Mouse (Mus musculus): ENCODE data around the gene Fkbp6. TPM values are rescaled to one million over a fixed set of nuclear protein-coding genes. Genes with fewer than 3 reads are reported as not detected.

Fkbp6 gene
- polyA plus RNA-seq, 1 experiment from 2014 or later, result not detected

DNA sequence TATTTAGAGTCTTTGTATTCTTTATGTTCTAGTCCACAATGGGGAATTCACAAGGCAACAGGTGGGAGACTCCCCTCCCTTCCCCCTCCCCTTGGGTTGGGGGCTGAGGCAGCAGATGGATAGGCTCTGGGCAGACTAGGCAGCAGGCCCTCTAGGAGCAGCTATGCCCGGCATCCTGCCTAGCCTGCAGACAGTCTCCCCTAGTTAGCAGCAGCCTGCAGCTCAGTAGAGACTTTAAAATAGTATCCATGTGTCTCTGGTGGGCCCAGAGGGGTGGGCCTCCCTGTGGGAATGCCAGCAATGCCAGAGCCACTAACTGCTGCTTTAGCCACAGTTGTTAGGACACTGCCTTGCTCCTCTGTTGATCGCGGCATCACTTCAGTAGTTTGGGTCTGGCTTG is 107.2 kb downstream of the Fkbp6 start:
- WGBS, result 91% methylated on average over 3 of the region's 3 CpGs
- Histone ChIP-seq H3K4me2 (no peak overlapping the region), H3K9me3 (ENCODE audit: control insufficient read depth, low read length) (no peaks in the 10 kb centered on the region), H3K27me3 (ENCODE audit: control insufficient read depth, insufficient read depth, low read length) (no peaks in the 10 kb centered on the region), H3K4me3 (ENCODE audit: low read depth, low read length) (no peak overlapping the region), H3K27ac (ENCODE audit: low read depth, low read length) (no peak overlapping the region), H3K4me1 (ENCODE audit: control insufficient read depth, insufficient read depth, low read length) (peaks cover 4% of the 10 kb centered on the region), H3K9ac (ENCODE audit: low read length) (no peak overlapping the region), H3K36me3 (ENCODE audit: control insufficient read depth, insufficient read depth, low read length) (peaks cover 48% of the 10 kb centered on the region)
- ATAC-seq (ENCODE audit: low FRiP score) (no peak), DNase-seq (ENCODE audit: low spot score, missing footprints) (no peak)

GRCm38 (mm10) chr5:135242136-135242535 is 107.7 kb downstream of the Fkbp6 start:
- no peaks in the 10 kb centered on the region; the same call in 1 of the 2 replicates for H3K4me1 ChIP-seq (ENCODE audit: control insufficient read depth, insufficient read depth, low read length)
- no peak overlapping the region for H3K4me3 ChIP-seq (ENCODE audit: low read depth, low read length)
- no peak overlapping the region for H3K4me2 ChIP-seq
- peaks cover 53% of the 10 kb centered on the region for H3K36me3 ChIP-seq (ENCODE audit: control insufficient read depth, insufficient read depth, low read length)
- H3K9me3 ChIP-seq (ENCODE audit: control insufficient read depth, low read length), result no peaks in the 10 kb centered on the region
- H3K27me3 ChIP-seq (ENCODE audit: control insufficient read depth, insufficient read depth, low read length), result no peaks in the 10 kb centered on the region
- no peak for ATAC-seq (ENCODE audit: low FRiP score)
- WGBS, result 80% methylated on average over 12 of the region's 12 CpGs
- no peak for DNase-seq (ENCODE audit: low spot score, missing footprints)
- no peak overlapping the region for H3K27ac ChIP-seq (ENCODE audit: low read depth, low read length)
- no peak overlapping the region for H3K9ac ChIP-seq (ENCODE audit: low read length)

Small RNA genes within 50 kb of the gene (microRNA-seq; reads per million reads assigned to microRNA genes)
- 1.5 reads per million for gene Mir7033

Other genes starting within 250 kb of the Fkbp6 start
- 20.1 and 21.2 TPM in 2 replicates for gene Tbl2, start 200.4 kb downstream of the Fkbp6 start, polyA plus RNA-seq (2014; fragmentation: Nextera tagmentation; extraction: Ambion mirVana)
- gene Bcl7b, start 181.8 kb downstream of the Fkbp6 start, polyA plus RNA-seq (2014; fragmentation: Nextera tagmentation; extraction: Ambion mirVana), result 39.2 and 42.6 TPM in 2 replicates
- 57.7 and 60.6 TPM in 2 replicates for gene Baz1b, start 162.8 kb downstream of the Fkbp6 start, polyA plus RNA-seq (2014; fragmentation: Nextera tagmentation; extraction: Ambion mirVana)
- gene Fzd9, start 98.8 kb downstream of the Fkbp6 start, polyA plus RNA-seq (2014; fragmentation: Nextera tagmentation; extraction: Ambion mirVana), result 7.6 and 9.9 TPM in 2 replicates
- gene Trim50, start 3.3 kb upstream of the Fkbp6 start, polyA plus RNA-seq (2014; fragmentation: Nextera tagmentation; extraction: Ambion mirVana), result not detected in 2 replicates
- 29.6 and 30.0 TPM in 2 replicates for gene Nsun5, start 19.9 kb upstream of the Fkbp6 start, polyA plus RNA-seq (2014; fragmentation: Nextera tagmentation; extraction: Ambion mirVana)
- gene Pom121, start 44.5 kb upstream of the Fkbp6 start, polyA plus RNA-seq (2014; fragmentation: Nextera tagmentation; extraction: Ambion mirVana), result 14.4 and 17.2 TPM in 2 replicates
- 44.4 and 49.4 TPM in 2 replicates for gene Hip1, start 195.1 kb upstream of the Fkbp6 start, polyA plus RNA-seq (2014; fragmentation: Nextera tagmentation; extraction: Ambion mirVana)
- gene Ccl26, start 213.5 kb upstream of the Fkbp6 start, polyA plus RNA-seq (2014; fragmentation: Nextera tagmentation; extraction: Ambion mirVana), result not detected in 2 replicates
- gene Ccl24, start 223.0 kb upstream of the Fkbp6 start, polyA plus RNA-seq (2014; fragmentation: Nextera tagmentation; extraction: Ambion mirVana), result 3.3 and 3.5 TPM in 2 replicates